In the genomic region with DNA sequence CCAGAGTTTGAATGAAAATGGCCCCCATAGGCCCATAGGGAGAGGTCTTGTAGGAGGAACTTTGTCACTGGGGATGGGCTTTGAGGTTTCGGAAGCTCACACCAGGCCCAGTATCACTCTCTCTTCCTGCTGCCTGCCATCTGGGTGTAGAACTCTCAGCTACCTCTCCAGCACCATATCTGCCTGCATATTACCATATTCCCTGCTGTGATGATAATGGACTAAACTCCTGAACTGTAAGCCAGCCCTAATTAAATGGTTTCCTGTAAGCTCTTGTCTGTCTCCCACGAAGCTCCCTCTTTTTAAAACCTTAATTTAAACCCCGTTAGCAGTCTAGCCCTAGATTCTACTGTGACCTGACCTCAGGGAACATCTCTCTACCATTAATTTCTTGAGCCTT, we compare ENCODE assay signal across 22 mouse cellular contexts.
DNase-seq lines count a peak whose midpoint lies in the region; ATAC-seq and TF ChIP-seq lines count a peak whose summit lies in the region.
"Had no signal": no experiment of that assay in that cellular context is flagged by ENCODE, and none has a peak within 500 bp of the region (broad histone marks: within the 10 kb centered on the region; RNA-seq: fewer than 3 reads in every experiment).

No protein-coding gene starts in this region.

- no peak for TF ChIP-seq CTCF in forebrain, postnatal 0 days (IDR thresholded peaks at IDR 0.05; ENCODE audit: low read depth)

- 0 out of 2 replicates have a peak overlapping the region, but pooled peaks have one; percentile 4 for H3K27ac ChIP-seq in forebrain, embryonic 11.5 days (ENCODE audit: low read depth, low read length)
- no peak overlapping the region for H3K27ac ChIP-seq in forebrain, postnatal 0 days (ENCODE audit: low read depth, low read length)
- H3K27ac ChIP-seq in midbrain, embryonic 11.5 days (ENCODE audit: low read depth, low read length), result no peak overlapping the region
- H3K27ac ChIP-seq in midbrain, embryonic 13.5 days, result no peak overlapping the region
- peak overlapping the region; percentile 33; the same call in 1 of the 2 replicates for H3K27ac ChIP-seq in embryonic facial prominence, embryonic 14.5 days (replicated peaks; ENCODE audit: low read depth, low read length)
- H3K27ac ChIP-seq: heart, adult 2 months had no signal

- no peaks in the 10 kb centered on the region; the same call in 1 of the 2 replicates for H3K27me3 ChIP-seq in forebrain, embryonic 11.5 days (ENCODE audit: control insufficient read depth, insufficient read depth, low read length)
- no peaks in the 10 kb centered on the region for H3K27me3 ChIP-seq in forebrain, postnatal 0 days (ENCODE audit: insufficient read depth, low read length)
- no peaks in the 10 kb centered on the region; the same call in 1 of the 2 replicates for H3K27me3 ChIP-seq in midbrain, embryonic 11.5 days (ENCODE audit: control insufficient read depth, insufficient read depth, low read length)
- no peaks in the 10 kb centered on the region for H3K27me3 ChIP-seq in midbrain, embryonic 13.5 days
- H3K27me3 ChIP-seq in embryonic facial prominence, embryonic 14.5 days (replicated peaks; ENCODE audit: control insufficient read depth, insufficient read depth, low read length), result no peaks in the 10 kb centered on the region
- H3K27me3 ChIP-seq: embryonic facial prominence, embryonic 15.5 days; heart, embryonic 15.5 days; limb, embryonic 15.5 days had no signal

- no peak overlapping the region for H3K4me3 ChIP-seq in forebrain, embryonic 11.5 days (ENCODE audit: low read depth, low read length)
- no peak overlapping the region for H3K4me3 ChIP-seq in forebrain, postnatal 0 days (ENCODE audit: low read depth, low read length)
- H3K4me3 ChIP-seq in midbrain, embryonic 11.5 days (ENCODE audit: low read depth, low read length), result no peak overlapping the region
- no peak overlapping the region for H3K4me3 ChIP-seq in midbrain, embryonic 13.5 days (replicated peaks)
- no peak overlapping the region for H3K4me3 ChIP-seq in embryonic facial prominence, embryonic 14.5 days (ENCODE audit: low read depth, low read length)
- H3K4me3 ChIP-seq: embryonic facial prominence, embryonic 15.5 days; heart, adult 2 months; heart, embryonic 15.5 days; limb, embryonic 15.5 days; myocyte had no signal

- DNase-seq in forebrain, embryonic 11.5 days (ENCODE audit: low spot score), result no peak
- DNase-seq in forebrain, postnatal 0 days, result no peak
- DNase-seq in midbrain, embryonic 11.5 days (ENCODE audit: low spot score, missing footprints), result peak; percentile 65
- no peak for DNase-seq in embryonic facial prominence, embryonic 14.5 days (ENCODE audit: low spot score)
- DNase-seq in left cerebral cortex, adult 11 months (ENCODE audit: low spot score), result no peak
- DNase-seq in frontal cortex, postnatal 25 days (ENCODE audit: low spot score in 2 of 2), result no peak
- DNase-seq: cerebellum, adult 8-10 months; gastrocnemius, postnatal 25 days; heart, adult 2 months; kidney, adult 8-10 months; kidney, postnatal 14 days; layer of hippocampus, adult 9-11 months; midbrain, embryonic 14.5 days; right cerebral cortex, adult 18-20 months had no signal

- 48% methylated on average over 3 of the region's 3 CpGs for WGBS in forebrain, embryonic 11.5 days
- WGBS in forebrain, postnatal 0 days, result 43% methylated on average over 3 of the region's 3 CpGs
- WGBS in midbrain, embryonic 11.5 days, result 72% methylated on average over 3 of the region's 3 CpGs
- WGBS in midbrain, embryonic 13.5 days, result 57% methylated on average over 3 of the region's 3 CpGs
- WGBS in embryonic facial prominence, embryonic 14.5 days, result 52% methylated on average over 3 of the region's 3 CpGs

- H3K4me1 ChIP-seq in forebrain, embryonic 11.5 days (replicated peaks; ENCODE audit: control insufficient read depth, insufficient read depth, low read length), result peaks cover 12% of the 10 kb centered on the region
- no peaks in the 10 kb centered on the region for H3K4me1 ChIP-seq in forebrain, postnatal 0 days (ENCODE audit: insufficient read depth)
- peaks cover 2% of the 10 kb centered on the region; the same call in 1 of the 2 replicates for H3K4me1 ChIP-seq in midbrain, embryonic 11.5 days (ENCODE audit: control insufficient read depth, insufficient read depth, low read length)
- peaks cover 28% of the 10 kb centered on the region for H3K4me1 ChIP-seq in midbrain, embryonic 13.5 days (replicated peaks)
- peaks cover 54% of the 10 kb centered on the region for H3K4me1 ChIP-seq in embryonic facial prominence, embryonic 14.5 days (ENCODE audit: control insufficient read depth, insufficient read depth, low read length)

- H3K36me3 ChIP-seq in forebrain, embryonic 11.5 days (ENCODE audit: control insufficient read depth, insufficient read depth, low read length), result no peaks in the 10 kb centered on the region
- H3K36me3 ChIP-seq in forebrain, postnatal 0 days (ENCODE audit: insufficient read depth), result no peaks in the 10 kb centered on the region
- no peaks in the 10 kb centered on the region for H3K36me3 ChIP-seq in midbrain, embryonic 11.5 days (ENCODE audit: control insufficient read depth, insufficient read depth, low read length)
- H3K36me3 ChIP-seq in midbrain, embryonic 13.5 days, result no peaks in the 10 kb centered on the region
- H3K36me3 ChIP-seq in embryonic facial prominence, embryonic 14.5 days (ENCODE audit: control insufficient read depth, insufficient read depth, low read length), result no peaks in the 10 kb centered on the region
- H3K36me3 ChIP-seq: embryonic facial prominence, embryonic 15.5 days; G1E; heart, embryonic 15.5 days; limb, embryonic 15.5 days had no signal

- H3K9ac ChIP-seq in forebrain, embryonic 11.5 days (ENCODE audit: low read length), result no peak overlapping the region
- H3K9ac ChIP-seq in forebrain, postnatal 0 days, result no peak overlapping the region
- no peak overlapping the region for H3K9ac ChIP-seq in midbrain, embryonic 11.5 days (ENCODE audit: low read length)
- H3K9ac ChIP-seq in midbrain, embryonic 13.5 days (replicated peaks), result no peak overlapping the region
- no peak overlapping the region for H3K9ac ChIP-seq in embryonic facial prominence, embryonic 14.5 days (ENCODE audit: low read depth, low read length)
- H3K9ac ChIP-seq: embryonic facial prominence, embryonic 15.5 days; heart, embryonic 15.5 days; limb, embryonic 15.5 days had no signal

- no peaks in the 10 kb centered on the region for H3K9me3 ChIP-seq in forebrain, embryonic 11.5 days (ENCODE audit: control insufficient read depth, low read length)
- no peaks in the 10 kb centered on the region for H3K9me3 ChIP-seq in forebrain, postnatal 0 days (ENCODE audit: low read length)
- no peaks in the 10 kb centered on the region for H3K9me3 ChIP-seq in midbrain, embryonic 11.5 days (ENCODE audit: control insufficient read depth, low read length)
- H3K9me3 ChIP-seq in midbrain, embryonic 13.5 days, result no peaks in the 10 kb centered on the region
- no peaks in the 10 kb centered on the region for H3K9me3 ChIP-seq in embryonic facial prominence, embryonic 14.5 days (ENCODE audit: control insufficient read depth, low read length)
- H3K9me3 ChIP-seq: embryonic facial prominence, embryonic 15.5 days; heart, embryonic 15.5 days; limb, embryonic 15.5 days had no signal

- no peak for ATAC-seq in forebrain, embryonic 11.5 days (replicated peaks; ENCODE audit: low FRiP score)
- no peak for ATAC-seq in forebrain, postnatal 0 days
- no peak for ATAC-seq in midbrain, embryonic 11.5 days (ENCODE audit: low FRiP score)
- no peak for ATAC-seq in midbrain, embryonic 13.5 days
- ATAC-seq in embryonic facial prominence, embryonic 14.5 days (ENCODE audit: low read depth), result no peak
- ATAC-seq: CD4-positive, CD25-positive, alpha-beta regulatory T cell, adult 4 months; inflammation-experienced regulatory T-cells, adult 6 months had no signal

- H3K4me2 ChIP-seq in forebrain, embryonic 11.5 days (ENCODE audit: low read depth, low read length, severe bottlenecking), result no peak overlapping the region
- no peak overlapping the region for H3K4me2 ChIP-seq in forebrain, postnatal 0 days (ENCODE audit: low read depth)
- no peak overlapping the region for H3K4me2 ChIP-seq in midbrain, embryonic 11.5 days
- no peak overlapping the region for H3K4me2 ChIP-seq in midbrain, embryonic 13.5 days (replicated peaks)
- no peak overlapping the region for H3K4me2 ChIP-seq in embryonic facial prominence, embryonic 14.5 days (ENCODE audit: low read depth, low read length)
- H3K4me2 ChIP-seq: embryonic facial prominence, embryonic 15.5 days; limb, embryonic 15.5 days had no signal

Comparison
In these comparisons a context has a peak if more than half of its experiments do, and no peak if none do; other contexts are left out.
1. H3K27ac ChIP-seq: peak in forebrain, embryonic 11.5 days (single experiment) and embryonic facial prominence, embryonic 14.5 days (single experiment); none in forebrain, postnatal 0 days (single experiment), midbrain, embryonic 11.5 days (single experiment) and midbrain, embryonic 13.5 days (single experiment).